ENCODE assay signal across 28 mouse cellular contexts in the genomic region with DNA sequence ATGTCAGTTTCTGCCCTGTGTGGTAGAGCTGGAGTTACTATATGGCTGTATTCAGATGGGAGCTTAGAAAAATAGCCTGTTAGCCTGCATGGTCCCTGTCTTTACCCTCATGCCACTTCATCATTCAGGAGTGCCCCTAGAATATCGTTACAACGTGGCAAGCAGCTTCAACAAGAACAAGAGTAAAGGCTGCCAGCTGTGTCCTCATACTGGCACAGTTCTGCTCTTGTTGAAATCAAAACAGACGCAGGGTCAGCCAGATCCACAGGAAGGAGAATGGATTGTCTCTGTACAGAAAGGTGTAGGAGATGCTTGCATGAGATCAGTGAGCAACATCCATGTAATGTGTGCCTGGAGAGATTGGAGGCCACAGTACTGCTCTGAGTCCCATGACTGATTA.
"Had no signal": no experiment of that assay in that cellular context is flagged by ENCODE, and none has a peak within 500 bp of the region (broad histone marks: within the 10 kb centered on the region; RNA-seq: fewer than 3 reads in every experiment).

No protein-coding gene starts in this region.

- H3K27ac ChIP-seq: embryonic facial prominence, embryonic 10.5 days; embryonic facial prominence, embryonic 12.5 days; embryonic facial prominence, embryonic 13.5 days; embryonic facial prominence, embryonic 15.5 days; forebrain, embryonic 10.5 days; forebrain, embryonic 12.5 days; forebrain, embryonic 13.5 days; forebrain, embryonic 15.5 days; gastrocnemius, adult 2 months; heart, adult 2 months had no signal

- ATAC-seq: forebrain, embryonic 13.5 days; forebrain, embryonic 14.5 days; forebrain, embryonic 15.5 days; forebrain, embryonic 16.5 days; forebrain, postnatal 0 days had no signal

- H3K27me3 ChIP-seq: embryonic facial prominence, embryonic 12.5 days; embryonic facial prominence, embryonic 13.5 days; embryonic facial prominence, embryonic 15.5 days; forebrain, embryonic 12.5 days; forebrain, embryonic 13.5 days; forebrain, embryonic 15.5 days had no signal

- H3K9ac ChIP-seq: embryonic facial prominence, embryonic 12.5 days; embryonic facial prominence, embryonic 13.5 days; embryonic facial prominence, embryonic 15.5 days; forebrain, embryonic 12.5 days; forebrain, embryonic 13.5 days; forebrain, embryonic 15.5 days; forebrain, postnatal 0 days had no signal

- DNase-seq: cerebellum, adult 2 months; cerebellum, adult 8-10 months; cerebellum, adult 9-10 months; cerebellum, adult 9-11 months; cerebellum, postnatal 10 days; cerebellum, postnatal 14 days; cerebellum, postnatal 25 days; cerebellum, postnatal 36 days; embryo, embryonic 11 days; forebrain, postnatal 0 days; gastrocnemius, adult 2 months; gastrocnemius, postnatal 10 days; gastrocnemius, postnatal 14 days; gastrocnemius, postnatal 25 days; gastrocnemius, postnatal 36 days; heart, adult 18-20 months; heart, adult 2 months had no signal

- H3K36me3 ChIP-seq: embryonic facial prominence, embryonic 10.5 days; embryonic facial prominence, embryonic 12.5 days; embryonic facial prominence, embryonic 13.5 days; embryonic facial prominence, embryonic 15.5 days; forebrain, embryonic 10.5 days; forebrain, embryonic 12.5 days; forebrain, embryonic 15.5 days had no signal

- H3K4me1 ChIP-seq: forebrain, embryonic 12.5 days; forebrain, embryonic 13.5 days; forebrain, embryonic 15.5 days had no signal

- H3K4me2 ChIP-seq: embryonic facial prominence, embryonic 12.5 days; embryonic facial prominence, embryonic 13.5 days; embryonic facial prominence, embryonic 15.5 days; forebrain, embryonic 12.5 days; forebrain, embryonic 13.5 days; forebrain, embryonic 15.5 days had no signal

- H3K4me3 ChIP-seq: embryonic facial prominence, embryonic 10.5 days; embryonic facial prominence, embryonic 12.5 days; embryonic facial prominence, embryonic 13.5 days; embryonic facial prominence, embryonic 15.5 days; erythroblast, embryonic 14.5 days; forebrain, embryonic 10.5 days; forebrain, embryonic 12.5 days; forebrain, embryonic 13.5 days; forebrain, embryonic 15.5 days; gastrocnemius, adult 2 months; heart, adult 2 months had no signal

- H3K9me3 ChIP-seq: embryonic facial prominence, embryonic 10.5 days; embryonic facial prominence, embryonic 12.5 days; embryonic facial prominence, embryonic 13.5 days; embryonic facial prominence, embryonic 15.5 days; forebrain, embryonic 10.5 days; forebrain, embryonic 12.5 days; forebrain, embryonic 13.5 days; forebrain, embryonic 15.5 days had no signal
